In the genomic region with DNA sequence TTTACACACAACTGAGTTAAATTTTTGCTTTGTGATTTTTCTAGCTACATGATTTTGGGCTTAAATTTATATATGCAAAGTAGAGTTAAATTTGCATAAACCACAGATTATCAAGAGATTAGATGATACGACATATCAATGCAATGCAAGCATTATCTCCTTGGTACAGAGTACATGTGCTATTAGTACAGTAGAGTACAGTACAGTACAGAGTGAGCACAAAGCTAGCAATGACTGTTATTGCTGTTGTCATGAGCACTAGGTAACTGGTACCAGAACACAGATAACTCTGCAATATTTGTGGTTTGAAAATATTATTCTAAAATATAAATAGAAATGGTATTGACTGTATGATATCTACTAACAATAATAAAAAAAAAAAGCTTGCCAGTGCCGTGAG, we compare ENCODE assay signal across 27 mouse cellular contexts.
DNase-seq lines count a peak whose midpoint lies in the region; ATAC-seq and TF ChIP-seq lines count a peak whose summit lies in the region.
"Had no signal": no experiment of that assay in that cellular context is flagged by ENCODE, and none has a peak within 500 bp of the region (broad histone marks: within the 10 kb centered on the region; RNA-seq: fewer than 3 reads in every experiment).

No protein-coding gene starts in this region.

- DNase-seq in forebrain, embryonic 10.5 days (ENCODE audit: extremely low spot score, low spot score): no peak
- no peak for DNase-seq in layer of hippocampus, adult 2 months (ENCODE audit: low spot score in 2 of 2)
- no peak for DNase-seq in layer of hippocampus, adult 8-10 months (ENCODE audit: low spot score in 2 of 2)
- DNase-seq in midbrain, embryonic 14.5 days: no peak
- no peak for DNase-seq in midbrain, embryonic 10.5 days (ENCODE audit: low spot score)
- DNase-seq in midbrain, postnatal 0 days (ENCODE audit: low spot score): no peak
- DNase-seq in right cerebral cortex, postnatal 25 days: no peak
- DNase-seq: adrenal gland, postnatal 10 days; adrenal gland, postnatal 36 days; B cell, adult 2 months; cerebellum, adult 18-20 months; cerebellum, adult 9-10 months; cerebellum, postnatal 14 days; gastrocnemius, adult 2 months; gastrocnemius, postnatal 14 days; heart, adult 11 months had no signal

- no peak for TF ChIP-seq CTCF in layer of hippocampus, adult 2 months (conservative IDR thresholded peaks at IDR 0.05)
- TF ChIP-seq CTCF in midbrain, postnatal 0 days (IDR thresholded peaks at IDR 0.05): no peak

- H3K4me2 ChIP-seq in forebrain, embryonic 16.5 days (ENCODE audit: low read length): no peak overlapping the region
- no peak overlapping the region for H3K4me2 ChIP-seq in midbrain, embryonic 14.5 days (ENCODE audit: low read length)
- no peak overlapping the region for H3K4me2 ChIP-seq in midbrain, postnatal 0 days (ENCODE audit: low read depth, low read length, poor library complexity, severe bottlenecking)
- H3K4me2 ChIP-seq: embryonic facial prominence, embryonic 12.5 days; embryonic facial prominence, embryonic 15.5 days; heart, embryonic 11.5 days; hindbrain, embryonic 13.5 days had no signal

- no peaks in the 10 kb centered on the region for H3K9me3 ChIP-seq in forebrain, embryonic 16.5 days (ENCODE audit: control insufficient read depth, low read length)
- H3K9me3 ChIP-seq in forebrain, embryonic 10.5 days: no peaks in the 10 kb centered on the region
- no peaks in the 10 kb centered on the region for H3K9me3 ChIP-seq in midbrain, embryonic 14.5 days (ENCODE audit: control insufficient read depth, low read length)
- H3K9me3 ChIP-seq in midbrain, embryonic 10.5 days (replicated peaks): no peaks in the 10 kb centered on the region
- H3K9me3 ChIP-seq in midbrain, postnatal 0 days (ENCODE audit: low read length): no peaks in the 10 kb centered on the region
- H3K9me3 ChIP-seq: embryonic facial prominence, embryonic 12.5 days; embryonic facial prominence, embryonic 15.5 days; G1E; hindbrain, embryonic 13.5 days had no signal

- peaks cover 12% of the 10 kb centered on the region; the same call in 1 of the 2 replicates for H3K4me1 ChIP-seq in forebrain, embryonic 16.5 days (replicated peaks; ENCODE audit: control insufficient read depth, insufficient read depth, low read length)
- peaks cover 10% of the 10 kb centered on the region for H3K4me1 ChIP-seq in forebrain, embryonic 10.5 days
- peaks cover 8% of the 10 kb centered on the region; the same call in 1 of the 2 replicates for H3K4me1 ChIP-seq in midbrain, embryonic 14.5 days (ENCODE audit: control insufficient read depth, insufficient read depth, low read length)
- H3K4me1 ChIP-seq in midbrain, embryonic 10.5 days: peaks cover 13% of the 10 kb centered on the region
- H3K4me1 ChIP-seq in midbrain, postnatal 0 days (ENCODE audit: insufficient read depth, low read length): peaks cover 3% of the 10 kb centered on the region; the same call in 1 of the 2 replicates
- H3K4me1 ChIP-seq: embryonic facial prominence, embryonic 12.5 days; embryonic facial prominence, embryonic 15.5 days had no signal

- no peak overlapping the region for H3K4me3 ChIP-seq in forebrain, embryonic 16.5 days (replicated peaks; ENCODE audit: low read length)
- H3K4me3 ChIP-seq in forebrain, embryonic 10.5 days: no peak overlapping the region
- no peak overlapping the region for H3K4me3 ChIP-seq in layer of hippocampus, adult 2 months
- H3K4me3 ChIP-seq in midbrain, embryonic 14.5 days (replicated peaks; ENCODE audit: low read depth, low read length): no peak overlapping the region
- H3K4me3 ChIP-seq in midbrain, embryonic 10.5 days: no peak overlapping the region
- no peak overlapping the region for H3K4me3 ChIP-seq in midbrain, postnatal 0 days (ENCODE audit: low read depth, low read length)
- H3K4me3 ChIP-seq: embryonic facial prominence, embryonic 12.5 days; embryonic facial prominence, embryonic 15.5 days; gastrocnemius, adult 2 months; hindbrain, embryonic 13.5 days had no signal

- no peak overlapping the region for H3K9ac ChIP-seq in forebrain, embryonic 16.5 days (replicated peaks; ENCODE audit: low read depth, low read length)
- no peak overlapping the region for H3K9ac ChIP-seq in midbrain, embryonic 14.5 days (replicated peaks; ENCODE audit: low read length)
- no peak overlapping the region for H3K9ac ChIP-seq in midbrain, postnatal 0 days (replicated peaks; ENCODE audit: low read length, poor library complexity, severe bottlenecking)
- H3K9ac ChIP-seq: embryonic facial prominence, embryonic 12.5 days; embryonic facial prominence, embryonic 15.5 days; hindbrain, embryonic 13.5 days had no signal

- no peaks in the 10 kb centered on the region for H3K36me3 ChIP-seq in forebrain, embryonic 16.5 days (ENCODE audit: control insufficient read depth, insufficient read depth)
- no peaks in the 10 kb centered on the region for H3K36me3 ChIP-seq in forebrain, embryonic 10.5 days (replicated peaks)
- H3K36me3 ChIP-seq in midbrain, embryonic 14.5 days (ENCODE audit: control insufficient read depth, insufficient read depth, low read length): no peaks in the 10 kb centered on the region
- H3K36me3 ChIP-seq in midbrain, embryonic 10.5 days: no peaks in the 10 kb centered on the region
- H3K36me3 ChIP-seq in midbrain, postnatal 0 days (ENCODE audit: insufficient read depth, low read length): no peaks in the 10 kb centered on the region
- H3K36me3 ChIP-seq: embryonic facial prominence, embryonic 12.5 days; embryonic facial prominence, embryonic 15.5 days; G1E; hindbrain, embryonic 13.5 days had no signal

- ATAC-seq in forebrain, embryonic 16.5 days: peak; percentile 41; the same call in 1 of the 2 replicates
- no peak; the same call in 1 of the 2 replicates for ATAC-seq in midbrain, embryonic 14.5 days (ENCODE audit: low FRiP score, low TSS enrichment)
- ATAC-seq in midbrain, postnatal 0 days (ENCODE audit: low FRiP score): no peak
- ATAC-seq: forebrain, embryonic 14.5 days; hindbrain, postnatal 0 days; inflammation-experienced regulatory T-cells, adult 6 months; Patski had no signal

- peak overlapping the region; percentile 69 for H3K27ac ChIP-seq in forebrain, embryonic 16.5 days (ENCODE audit: low read length)
- no peak overlapping the region for H3K27ac ChIP-seq in forebrain, embryonic 10.5 days
- peak overlapping the region; percentile 85 for H3K27ac ChIP-seq in layer of hippocampus, adult 2 months
- H3K27ac ChIP-seq in midbrain, embryonic 14.5 days (replicated peaks; ENCODE audit: low read depth, low read length): 0 out of 2 replicates have a peak overlapping the region, but pooled peaks have one; percentile 26
- H3K27ac ChIP-seq in midbrain, embryonic 10.5 days (replicated peaks): no peak overlapping the region
- peak overlapping the region; percentile 65; the same call in 1 of the 2 replicates for H3K27ac ChIP-seq in midbrain, postnatal 0 days (ENCODE audit: low read depth, low read length)
- H3K27ac ChIP-seq: embryonic facial prominence, embryonic 12.5 days; embryonic facial prominence, embryonic 15.5 days; gastrocnemius, adult 2 months; hindbrain, embryonic 13.5 days; hindbrain, postnatal 0 days had no signal

- H3K27me3 ChIP-seq in forebrain, embryonic 16.5 days (replicated peaks; ENCODE audit: control insufficient read depth, insufficient read depth, low read length): no peaks in the 10 kb centered on the region
- H3K27me3 ChIP-seq in forebrain, embryonic 10.5 days (ENCODE audit: poor library complexity, severe bottlenecking): no peaks in the 10 kb centered on the region
- no peaks in the 10 kb centered on the region for H3K27me3 ChIP-seq in midbrain, embryonic 14.5 days (ENCODE audit: control insufficient read depth, insufficient read depth, low read length)
- no peaks in the 10 kb centered on the region for H3K27me3 ChIP-seq in midbrain, embryonic 10.5 days (ENCODE audit: low read depth, poor library complexity, severe bottlenecking)
- no peaks in the 10 kb centered on the region for H3K27me3 ChIP-seq in midbrain, postnatal 0 days (ENCODE audit: insufficient read depth, low read length)
- H3K27me3 ChIP-seq: CH12.LX; embryonic facial prominence, embryonic 12.5 days; embryonic facial prominence, embryonic 15.5 days; hindbrain, embryonic 13.5 days had no signal

- WGBS in forebrain, embryonic 16.5 days: 66% methylated on average over 2 of the region's 2 CpGs
- 88% methylated on average over 2 of the region's 2 CpGs for WGBS in forebrain, embryonic 10.5 days
- WGBS in midbrain, embryonic 14.5 days: 76% methylated on average over 2 of the region's 2 CpGs
- WGBS in midbrain, embryonic 10.5 days: 94% methylated on average over 2 of the region's 2 CpGs
- WGBS in midbrain, postnatal 0 days: 71% methylated on average over 2 of the region's 2 CpGs

Comparison
In these comparisons a context has a peak if more than half of its experiments do, and no peak if none do; other contexts are left out.
1. H3K27ac ChIP-seq: peak in forebrain, embryonic 16.5 days (single experiment), layer of hippocampus, adult 2 months (single experiment), midbrain, embryonic 14.5 days (single experiment) and midbrain, postnatal 0 days (single experiment); none in forebrain, embryonic 10.5 days (single experiment) and midbrain, embryonic 10.5 days (single experiment).